Mouse (Mus musculus): ENCODE measurements around the gene 5730596B20Rik. TPM values are rescaled to one million over a fixed set of nuclear protein-coding genes. Genes with fewer than 3 reads are reported as not detected.
A peak's percentile ranks its signal among the peaks of the same experiment; 100 is the strongest.

The 5730596B20Rik gene
- polyA plus RNA-seq, 1 experiment from 2014 or later, result 2.8 TPM

GRCm38 (mm10) chr6:52160511-52161335 is 16.6 kb upstream of the 5730596B20Rik start:
- Histone ChIP-seq H3K27me3 (replicated peaks; ENCODE audit: control insufficient read depth, insufficient read depth, low read length) (peaks cover 20% of the 10 kb centered on the region), H3K9ac (ENCODE audit: low read length) (peak overlapping the region; percentile 87), H3K4me3 (ENCODE audit: low read depth, low read length) (peak overlapping the region; percentile 59), H3K4me1 (replicated peaks; ENCODE audit: control insufficient read depth, insufficient read depth, low read length) (peaks cover 43% of the 10 kb centered on the region), H3K4me2 (ENCODE audit: low read length) (peak overlapping the region; percentile 70), H3K9me3 (ENCODE audit: control insufficient read depth, low read length) (no peaks in the 10 kb centered on the region), H3K36me3 (ENCODE audit: control insufficient read depth, insufficient read depth, low read length) (peaks cover 4% of the 10 kb centered on the region; the same call in 1 of the 2 replicates), H3K27ac (ENCODE audit: low read depth) (peak overlapping the region; percentile 93)
- DNase-seq (ENCODE audit: low spot score) (peak; percentile 87), ATAC-seq (replicated peaks; ENCODE audit: low FRiP score, low TSS enrichment, low read depth) (no peak; the same call in 1 of the 2 replicates)
- WGBS, result 2% methylated on average over 30 of the region's 30 CpGs

DNA sequence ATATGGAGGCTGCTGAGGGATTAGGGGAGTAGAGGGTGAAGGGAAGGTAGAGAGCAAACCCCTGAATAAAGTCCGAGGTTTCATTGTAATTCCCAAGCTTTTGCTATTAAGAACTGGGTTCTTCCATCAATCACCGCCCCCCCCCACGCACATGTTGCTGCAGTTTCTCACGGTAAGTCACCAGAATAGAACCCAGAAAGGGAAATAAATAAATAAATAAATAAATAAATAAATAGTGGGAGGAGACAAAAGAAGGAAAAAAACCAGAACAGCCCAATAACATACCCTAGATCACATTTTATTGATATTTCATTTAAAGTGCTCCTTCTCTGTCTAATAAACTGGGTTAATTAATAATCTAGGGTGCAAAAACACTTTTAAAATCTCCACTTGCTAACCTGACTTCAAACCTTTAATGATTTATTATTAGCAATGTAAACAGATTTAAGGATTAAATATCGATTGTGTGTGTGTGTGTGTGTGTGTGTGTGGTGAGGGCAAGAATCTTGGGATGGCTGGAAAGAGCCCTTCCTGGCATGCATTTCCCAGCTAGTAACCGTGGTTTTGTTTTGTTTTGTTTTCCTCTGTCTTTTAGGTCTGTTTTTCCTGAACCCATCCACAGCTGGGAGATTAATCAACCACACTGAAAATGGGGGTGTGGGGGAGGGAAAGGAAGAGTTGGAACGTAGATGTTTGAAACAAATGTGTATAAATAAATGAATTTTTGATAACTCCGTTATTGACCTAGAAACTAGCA is 15.8 kb upstream of the 5730596B20Rik start:
- DNase-seq (ENCODE audit: low spot score), result peak; percentile 16
- H3K27ac ChIP-seq (ENCODE audit: low read depth), result peak overlapping the region; percentile 93

DNA sequence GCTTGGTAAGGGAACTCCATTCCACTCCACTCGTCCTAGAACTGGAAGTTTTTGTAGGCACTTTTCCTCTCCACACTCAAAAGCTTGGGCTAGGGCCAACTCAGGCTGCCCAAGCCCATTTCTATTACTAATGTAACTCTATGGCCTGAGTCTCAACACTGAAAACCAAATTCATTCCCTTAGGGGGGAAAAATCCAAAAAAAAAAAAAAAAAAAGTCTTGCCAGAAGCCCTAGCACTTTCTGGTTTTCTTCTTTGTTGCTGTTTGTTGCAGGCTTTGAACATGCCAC is 15.3 kb upstream of the 5730596B20Rik start:
- Histone ChIP-seq H3K4me2 (ENCODE audit: low read length) (peak overlapping the region; percentile 70), H3K27me3 (replicated peaks; ENCODE audit: control insufficient read depth, insufficient read depth, low read length) (peaks cover 9% of the 10 kb centered on the region), H3K4me3 (ENCODE audit: low read depth, low read length) (peak overlapping the region; percentile 59), H3K9ac (ENCODE audit: low read length) (peak overlapping the region; percentile 87), H3K27ac (ENCODE audit: low read depth) (peak overlapping the region; percentile 28), H3K36me3 (ENCODE audit: control insufficient read depth, insufficient read depth, low read length) (peaks cover 4% of the 10 kb centered on the region; the same call in 1 of the 2 replicates), H3K4me1 (replicated peaks; ENCODE audit: control insufficient read depth, insufficient read depth, low read length) (peaks cover 42% of the 10 kb centered on the region), H3K9me3 (ENCODE audit: control insufficient read depth, low read length) (no peaks in the 10 kb centered on the region)
- WGBS, result 17% methylated on average over 1 of the region's 1 CpGs
- DNase-seq (ENCODE audit: low spot score) (peak; percentile 69), ATAC-seq (replicated peaks; ENCODE audit: low FRiP score, low TSS enrichment, low read depth) (no peak)

More for the DNA sequence above, 15.8 kb upstream of the 5730596B20Rik start:
- 14% methylated on average over 8 of the region's 8 CpGs for WGBS
- H3K9ac ChIP-seq (ENCODE audit: low read length), result peak overlapping the region; percentile 87
- peak overlapping the region; percentile 59 for H3K4me3 ChIP-seq (ENCODE audit: low read depth, low read length)
- no peaks in the 10 kb centered on the region for H3K9me3 ChIP-seq (ENCODE audit: control insufficient read depth, low read length)
- peaks cover 13% of the 10 kb centered on the region for H3K27me3 ChIP-seq (replicated peaks; ENCODE audit: control insufficient read depth, insufficient read depth, low read length)
- peaks cover 4% of the 10 kb centered on the region; the same call in 1 of the 2 replicates for H3K36me3 ChIP-seq (ENCODE audit: control insufficient read depth, insufficient read depth, low read length)
- H3K4me1 ChIP-seq (replicated peaks; ENCODE audit: control insufficient read depth, insufficient read depth, low read length), result peaks cover 44% of the 10 kb centered on the region
- H3K4me2 ChIP-seq (ENCODE audit: low read length), result peak overlapping the region; percentile 70
- no peak for ATAC-seq (replicated peaks; ENCODE audit: low FRiP score, low TSS enrichment, low read depth)

DNA sequence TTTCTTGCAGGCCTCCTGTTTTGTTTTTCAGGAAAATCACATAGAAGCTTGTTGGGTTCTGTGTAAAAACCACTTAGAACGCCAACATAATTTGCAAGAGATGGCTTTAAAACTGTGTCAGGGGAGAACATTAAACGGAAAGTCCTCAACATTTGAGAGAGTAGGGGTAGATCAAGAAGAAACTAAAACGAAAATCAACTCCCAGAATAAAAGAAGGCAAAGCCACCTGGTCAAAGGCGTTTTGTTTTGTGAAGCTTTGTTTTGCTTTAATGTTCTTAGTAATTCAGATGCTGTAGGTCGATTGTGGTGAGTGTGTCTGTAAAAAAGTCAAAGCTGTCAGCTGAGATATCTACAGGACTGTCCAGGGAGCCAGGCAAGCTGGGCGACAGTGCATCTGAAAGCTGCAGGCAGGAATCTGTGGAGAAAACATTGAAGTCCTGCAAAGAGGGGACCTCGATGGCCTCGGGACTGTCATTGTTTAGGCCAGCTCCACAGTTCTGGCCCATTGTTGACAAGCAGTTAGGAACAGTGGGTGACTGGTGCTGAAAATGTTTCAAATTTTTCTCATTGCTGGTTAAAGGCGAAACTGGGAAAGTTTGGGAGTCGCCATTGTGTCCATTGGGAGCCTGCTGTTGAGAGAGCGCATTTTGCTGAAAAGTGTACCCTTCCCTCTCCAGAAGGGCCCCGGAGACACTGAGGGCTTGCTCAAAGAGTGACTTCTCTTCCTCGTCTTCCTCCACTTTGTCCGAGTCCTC is 14.5 kb upstream of the 5730596B20Rik start:
- Histone ChIP-seq H3K4me1 (replicated peaks; ENCODE audit: control insufficient read depth, insufficient read depth, low read length) (peaks cover 38% of the 10 kb centered on the region), H3K36me3 (ENCODE audit: control insufficient read depth, insufficient read depth, low read length) (peaks cover 4% of the 10 kb centered on the region; the same call in 1 of the 2 replicates), H3K9me3 (ENCODE audit: control insufficient read depth, low read length) (no peaks in the 10 kb centered on the region), H3K27me3 (replicated peaks; ENCODE audit: control insufficient read depth, insufficient read depth, low read length) (0 out of 2 replicates have a peak, but pooled peaks cover 3% of the 10 kb centered on the region), H3K4me3 (ENCODE audit: low read depth, low read length) (peak overlapping the region; percentile 59), H3K27ac (ENCODE audit: low read depth) (peak overlapping the region; percentile 95), H3K4me2 (ENCODE audit: low read length) (peak overlapping the region; percentile 70), H3K9ac (ENCODE audit: low read length) (peak overlapping the region; percentile 87)
- no peak for ATAC-seq (replicated peaks; ENCODE audit: low FRiP score, low TSS enrichment, low read depth)
- DNase-seq (ENCODE audit: low spot score), result peak; percentile 68
- 31% methylated on average over 14 of the region's 14 CpGs for WGBS

- ATAC-seq (replicated peaks; ENCODE audit: low FRiP score, low TSS enrichment, low read depth) (0 out of 2 replicates have a peak, but pooled peaks have one; percentile 7), DNase-seq (ENCODE audit: low spot score) (peak; percentile 84)
- H3K4me2 ChIP-seq (ENCODE audit: low read length), result peak overlapping the region; percentile 70
- H3K27ac ChIP-seq (ENCODE audit: low read depth), result peak overlapping the region; percentile 95
- H3K9me3 ChIP-seq (ENCODE audit: control insufficient read depth, low read length), result no peaks in the 10 kb centered on the region
- WGBS, result 24% methylated on average over 17 of the region's 17 CpGs
- 0 out of 2 replicates have a peak, but pooled peaks cover 8% of the 10 kb centered on the region for H3K27me3 ChIP-seq (replicated peaks; ENCODE audit: control insufficient read depth, insufficient read depth, low read length)
- H3K4me3 ChIP-seq (ENCODE audit: low read depth, low read length), result peak overlapping the region; percentile 59
- H3K36me3 ChIP-seq (ENCODE audit: control insufficient read depth, insufficient read depth, low read length), result peaks cover 4% of the 10 kb centered on the region; the same call in 1 of the 2 replicates
- H3K9ac ChIP-seq (ENCODE audit: low read length), result peak overlapping the region; percentile 87
- peaks cover 43% of the 10 kb centered on the region for H3K4me1 ChIP-seq (replicated peaks; ENCODE audit: control insufficient read depth, insufficient read depth, low read length)
Observed at GRCm38 (mm10) chr6:52163366-52164031, 13.8 kb upstream of the 5730596B20Rik start.

DNA sequence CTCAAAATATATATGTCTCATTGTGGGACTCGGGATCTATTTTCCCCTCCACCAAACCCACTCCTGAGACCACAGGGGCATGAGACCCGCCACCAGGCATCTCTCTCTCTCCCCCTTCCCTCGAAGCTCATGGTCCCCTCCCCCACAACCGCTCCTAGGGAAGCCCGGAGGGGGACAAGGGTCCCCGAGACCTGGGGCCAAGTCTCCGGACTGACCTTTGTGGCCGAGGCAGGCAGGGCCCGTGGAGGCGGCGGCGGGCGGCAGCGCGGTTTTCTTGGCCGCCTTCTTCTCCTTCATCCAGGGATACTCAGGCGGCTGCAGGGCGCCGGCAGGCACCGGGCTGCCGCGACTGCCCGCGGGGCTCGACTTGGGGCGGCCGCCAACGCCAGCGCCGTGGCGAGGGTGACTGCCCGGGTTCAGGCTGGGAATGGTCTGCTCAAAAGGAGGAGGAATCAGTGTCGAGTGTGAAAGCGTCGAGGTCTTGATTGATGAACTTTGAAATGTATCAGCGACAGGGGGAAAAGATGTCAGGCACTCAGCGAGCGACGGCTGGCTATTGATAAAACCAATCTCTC is 13.2 kb upstream of the 5730596B20Rik start:
- Histone ChIP-seq H3K4me3 (ENCODE audit: low read depth, low read length) (peak overlapping the region; percentile 59), H3K9me3 (ENCODE audit: control insufficient read depth, low read length) (no peaks in the 10 kb centered on the region), H3K9ac (ENCODE audit: low read length) (peak overlapping the region; percentile 87), H3K27ac (ENCODE audit: low read depth) (peak overlapping the region; percentile 95), H3K27me3 (replicated peaks; ENCODE audit: control insufficient read depth, insufficient read depth, low read length) (0 out of 2 replicates have a peak, but pooled peaks cover 8% of the 10 kb centered on the region), H3K4me2 (ENCODE audit: low read length) (peak overlapping the region; percentile 70), H3K36me3 (ENCODE audit: control insufficient read depth, insufficient read depth, low read length) (peaks cover 4% of the 10 kb centered on the region; the same call in 1 of the 2 replicates), H3K4me1 (replicated peaks; ENCODE audit: control insufficient read depth, insufficient read depth, low read length) (peaks cover 44% of the 10 kb centered on the region)
- ATAC-seq (replicated peaks; ENCODE audit: low FRiP score, low TSS enrichment, low read depth) (0 out of 2 replicates have a peak, but pooled peaks have one; percentile 9), DNase-seq (ENCODE audit: low spot score) (peak; percentile 83)
- WGBS, result 4% methylated on average over 39 of the region's 39 CpGs

DNA sequence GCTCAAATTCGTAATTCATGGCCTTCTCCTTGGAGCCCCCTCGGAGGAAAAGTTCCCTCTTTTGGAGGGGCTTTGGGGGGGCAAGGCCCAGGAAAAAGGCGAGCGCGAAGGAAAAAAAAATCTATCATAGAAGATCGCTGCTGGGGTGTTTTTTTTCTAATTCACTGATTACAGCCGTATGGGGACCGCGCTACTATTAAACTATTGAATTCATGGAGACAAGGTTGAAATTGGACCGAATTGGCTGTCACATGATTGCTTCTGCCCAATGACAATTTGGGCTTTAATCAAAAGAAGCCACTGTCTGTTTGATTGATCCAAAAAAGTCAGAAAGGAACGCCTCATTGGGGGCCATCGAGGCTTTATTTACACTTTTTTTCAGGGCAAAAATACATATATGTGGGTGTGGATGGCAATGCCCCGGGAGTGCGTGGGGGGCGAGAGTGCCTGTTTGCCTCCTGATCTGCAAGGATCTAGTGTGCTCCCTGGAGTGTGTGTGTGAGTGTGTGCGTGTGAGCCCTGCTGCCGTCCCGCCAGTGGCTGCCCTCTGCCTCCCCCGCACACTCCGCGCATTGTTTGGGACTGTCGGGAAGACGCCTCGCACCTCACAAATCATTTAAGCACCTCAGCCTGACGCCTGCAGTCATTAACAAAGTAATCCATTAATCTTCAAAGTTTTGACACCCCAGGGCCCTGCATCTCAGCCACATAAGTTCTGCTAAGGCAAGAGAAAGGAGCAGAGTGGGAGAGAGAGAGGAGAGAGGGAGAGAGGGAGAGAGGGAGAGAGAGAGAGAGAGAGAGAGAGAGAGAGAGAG is 12.5 kb upstream of the 5730596B20Rik start, which contains the start of gene Hoxa2:
Gene Hoxa2, minus strand, starts transcription at position 206 of the 815 bp plus-strand sequence.
- peak within 1 kb of the TSS; percentile 59 for H3K4me3 ChIP-seq (ENCODE audit: low read depth, low read length)
- ATAC-seq (replicated peaks; ENCODE audit: low FRiP score, low TSS enrichment, low read depth), result no peak
- H3K36me3 ChIP-seq (ENCODE audit: control insufficient read depth, insufficient read depth, low read length), result peaks cover 4% of the 10 kb centered on the region; the same call in 1 of the 2 replicates
- H3K27ac ChIP-seq (ENCODE audit: low read depth), result peak within 1 kb of the TSS; percentile 95
- WGBS, result 10% methylated on average over 25 of the region's 25 CpGs
- H3K9me3 ChIP-seq (ENCODE audit: control insufficient read depth, low read length), result no peaks in the 10 kb centered on the region
- peak; percentile 82 for DNase-seq (ENCODE audit: low spot score)
- peak within 1 kb of the TSS; percentile 70 for H3K4me2 ChIP-seq (ENCODE audit: low read length)
- peak within 1 kb of the TSS; percentile 87 for H3K9ac ChIP-seq (ENCODE audit: low read length)
- H3K4me1 ChIP-seq (replicated peaks; ENCODE audit: control insufficient read depth, insufficient read depth, low read length), result peaks cover 38% of the 10 kb centered on the region
- H3K27me3 ChIP-seq (replicated peaks; ENCODE audit: control insufficient read depth, insufficient read depth, low read length), result 0 out of 2 replicates have a peak, but pooled peaks cover 8% of the 10 kb centered on the region

Data from intestine, embryonic 14.5 days (tissue).